Mouse (Mus musculus) lung, embryonic 15.5 days (tissue): ENCODE measurements around the gene Zbp1. TPM values are rescaled to one million over a fixed set of nuclear protein-coding genes. Genes with fewer than 3 reads are reported as not detected.

Experiments
- ATAC-seq: fragments of 200-750 bp; cut with Nextera tagmentation; 2 replicates; pipeline ENCODE4 v1.8.0; 2017; ENCODE audit warnings: moderate number of reproducible peaks, borderline replicate concordance; ENCODE audit not compliant: low FRiP score, low TSS enrichment; ENCODE audit errors: extremely low read depth
- H3K27ac ChIP-seq: fragments of 300-500 bp; sonication (generic); 2 replicates; pipeline ENCODE4 v1.5.1; 2015; ENCODE audit warnings: moderate library complexity, mild to moderate bottlenecking, inconsistent platforms
- H3K27me3 ChIP-seq: fragments of 300-500 bp; sonication (generic); 2 replicates; pipeline ENCODE4 v1.6.1; 2015; ENCODE audit warnings: inconsistent platforms
- H3K36me3 ChIP-seq: fragments of 300-500 bp; sonication (generic); 2 replicates; pipeline ENCODE4 v1.6.1; 2015; ENCODE audit warnings: inconsistent platforms
- H3K4me1 ChIP-seq: fragments of 300-500 bp; sonication (generic); 2 replicates; pipeline ENCODE4 v1.6.1; 2015; ENCODE audit warnings: inconsistent platforms
- H3K4me2 ChIP-seq: fragments of 300-500 bp; sonication (generic); 2 replicates; pipeline ENCODE4 v1.6.1; 2015; ENCODE audit warnings: inconsistent platforms, mild to moderate bottlenecking, moderate library complexity
- H3K4me3 ChIP-seq: fragments of 300-500 bp; sonication (generic); 2 replicates; pipeline ENCODE4 v1.5.1; 2015; ENCODE audit warnings: mild to moderate bottlenecking, inconsistent platforms
- H3K9ac ChIP-seq: fragments of 300-500 bp; sonication (generic); 2 replicates; pipeline ENCODE4 v1.6.1; 2015; ENCODE audit warnings: inconsistent platforms
- H3K9me3 ChIP-seq: fragments of 300-500 bp; sonication (generic); 2 replicates; pipeline ENCODE4 v1.6.1; 2016; ENCODE audit warnings: inconsistent platforms
- WGBS: fragments of 180-500 bp; shearing (Covaris S2); methylation state at CpG from one replicate; pipeline ENCODE4 v1.1.7; 2015; 5-methylcytosine and 5-hydroxymethylcytosine counted together
- polyA plus RNA-seq: library from polyadenylated mRNA; unstranded; fragments of >200 nt; fragmentation: Nextera tagmentation; extraction: Ambion mirVana; gene quantifications from 2 replicates; pipeline ENCODE4 v1.2.1, GENCODE M21; 2015

Zbp1 gene
- polyA plus RNA-seq, 1 experiment from 2014 or later, result 0.95 TPM

GRCm38 (mm10) chr2:173181901-173182300, 36.8 kb downstream of the Zbp1 start:
- no peak for ATAC-seq
- no peaks in the 10 kb centered on the region for H3K36me3 ChIP-seq
- WGBS, result 82% methylated on average over 7 of the region's 7 CpGs

GRCm38 (mm10) chr2:173181486-173181885, 37.2 kb downstream of the Zbp1 start:
- H3K27me3 ChIP-seq, result peaks cover 22% of the 10 kb centered on the region
- WGBS, result 47% methylated on average over 5 of the region's 5 CpGs

More at GRCm38 (mm10) chr2:173181901-173182300, 36.8 kb downstream of the Zbp1 start:
- Histone ChIP-seq H3K4me1 (no peaks in the 10 kb centered on the region), H3K9ac (no peak overlapping the region), H3K9me3 (no peaks in the 10 kb centered on the region), H3K27ac (no peak overlapping the region), H3K4me3 (no peak overlapping the region), H3K4me2 (no peak overlapping the region), H3K27me3 (peaks cover 22% of the 10 kb centered on the region)

GRCm38 (mm10) chr2:173180721-173181388, 37.9 kb downstream of the Zbp1 start:
- 63% methylated on average over 11 of the region's 11 CpGs for WGBS
- Histone ChIP-seq H3K9me3 (no peaks in the 10 kb centered on the region), H3K9ac (no peak overlapping the region), H3K4me2 (no peak overlapping the region), H3K4me3 (no peak overlapping the region), H3K4me1 (no peaks in the 10 kb centered on the region), H3K27ac (no peak overlapping the region), H3K27me3 (peaks cover 20% of the 10 kb centered on the region), H3K36me3 (no peaks in the 10 kb centered on the region)
- no peak for ATAC-seq

More at GRCm38 (mm10) chr2:173181486-173181885, 37.2 kb downstream of the Zbp1 start:
- H3K27ac ChIP-seq, result no peak overlapping the region
- H3K36me3 ChIP-seq, result no peaks in the 10 kb centered on the region
- no peaks in the 10 kb centered on the region for H3K4me1 ChIP-seq
- H3K9ac ChIP-seq, result no peak overlapping the region
- H3K9me3 ChIP-seq, result no peaks in the 10 kb centered on the region
- H3K4me2 ChIP-seq, result no peak overlapping the region
- no peak for ATAC-seq
- H3K4me3 ChIP-seq, result no peak overlapping the region

GRCm38 (mm10) chr2:173180026-173180425, 38.7 kb downstream of the Zbp1 start:
- H3K27me3 ChIP-seq, result peaks cover 13% of the 10 kb centered on the region
- no peak overlapping the region for H3K9ac ChIP-seq
- no peaks in the 10 kb centered on the region for H3K9me3 ChIP-seq
- ATAC-seq, result no peak
- H3K4me3 ChIP-seq, result no peak overlapping the region
- H3K4me2 ChIP-seq, result no peak overlapping the region
- WGBS, result 70% methylated on average over 4 of the region's 4 CpGs
- H3K4me1 ChIP-seq, result no peaks in the 10 kb centered on the region
- no peak overlapping the region for H3K27ac ChIP-seq
- no peaks in the 10 kb centered on the region for H3K36me3 ChIP-seq

GRCm38 (mm10) chr2:173179046-173179445, 39.7 kb downstream of the Zbp1 start:
- Histone ChIP-seq H3K4me3 (no peak overlapping the region), H3K36me3 (no peaks in the 10 kb centered on the region), H3K9me3 (no peaks in the 10 kb centered on the region), H3K4me1 (peaks cover 6% of the 10 kb centered on the region), H3K4me2 (no peak overlapping the region), H3K27me3 (peaks cover 5% of the 10 kb centered on the region), H3K9ac (no peak overlapping the region), H3K27ac (no peak overlapping the region)
- ATAC-seq, result no peak
- WGBS, result 63% methylated on average over 7 of the region's 7 CpGs

GRCm38 (mm10) chr2:173177951-173178350, 40.8 kb downstream of the Zbp1 start:
- no peaks in the 10 kb centered on the region for H3K9me3 ChIP-seq
- H3K4me2 ChIP-seq, result no peak overlapping the region
- ATAC-seq, result no peak
- peaks cover 17% of the 10 kb centered on the region for H3K4me1 ChIP-seq
- no peak overlapping the region for H3K9ac ChIP-seq
- no peak overlapping the region for H3K4me3 ChIP-seq
- no peak overlapping the region for H3K27ac ChIP-seq
- no peaks in the 10 kb centered on the region for H3K36me3 ChIP-seq
- WGBS, result 61% methylated on average over 8 of the region's 8 CpGs
- peaks cover 5% of the 10 kb centered on the region for H3K27me3 ChIP-seq

GRCm38 (mm10) chr2:173177481-173177880, 41.2 kb downstream of the Zbp1 start:
- Histone ChIP-seq H3K4me3 (no peak overlapping the region), H3K27me3 (peaks cover 9% of the 10 kb centered on the region), H3K36me3 (no peaks in the 10 kb centered on the region), H3K27ac (no peak overlapping the region), H3K9ac (no peak overlapping the region), H3K9me3 (no peaks in the 10 kb centered on the region), H3K4me2 (no peak overlapping the region), H3K4me1 (peaks cover 19% of the 10 kb centered on the region)
- no peak for ATAC-seq
- WGBS, result 62% methylated on average over 5 of the region's 5 CpGs

- no peaks in the 10 kb centered on the region for H3K9me3 ChIP-seq
- no peak overlapping the region for H3K9ac ChIP-seq
- no peak overlapping the region for H3K4me3 ChIP-seq
- 88% methylated on average over 5 of the region's 5 CpGs for WGBS
- H3K27me3 ChIP-seq, result peaks cover 27% of the 10 kb centered on the region
- H3K4me1 ChIP-seq, result peaks cover 31% of the 10 kb centered on the region
- H3K36me3 ChIP-seq, result no peaks in the 10 kb centered on the region
- H3K4me2 ChIP-seq, result no peak overlapping the region
- no peak for ATAC-seq
- no peak overlapping the region for H3K27ac ChIP-seq
Observed at GRCm38 (mm10) chr2:173175703-173176102, 43.0 kb downstream of the Zbp1 start.

- peaks cover 31% of the 10 kb centered on the region for H3K4me1 ChIP-seq
- WGBS, result 47% methylated on average over 1 of the region's 1 CpGs
- ATAC-seq, result no peak; the same call in 1 of the 2 replicates
- H3K4me2 ChIP-seq, result peak overlapping the region; percentile 56
- no peaks in the 10 kb centered on the region for H3K36me3 ChIP-seq
- H3K9ac ChIP-seq, result no peak overlapping the region
- H3K27ac ChIP-seq, result peak overlapping the region; percentile 93
- H3K27me3 ChIP-seq, result peaks cover 38% of the 10 kb centered on the region
- no peaks in the 10 kb centered on the region for H3K9me3 ChIP-seq
- peak overlapping the region; percentile 31; the same call in 1 of the 2 replicates for H3K4me3 ChIP-seq
Observed at GRCm38 (mm10) chr2:173174569-173174968, 44.2 kb downstream of the Zbp1 start.

GRCm38 (mm10) chr2:173173521-173174511, 44.9 kb downstream of the Zbp1 start:
- WGBS, result 2% methylated on average over 22 of the region's 22 CpGs
- peaks cover 31% of the 10 kb centered on the region for H3K4me1 ChIP-seq
- no peaks in the 10 kb centered on the region for H3K36me3 ChIP-seq
- peak; percentile 89 for ATAC-seq
- H3K27me3 ChIP-seq, result peaks cover 37% of the 10 kb centered on the region
- peak overlapping the region; percentile 56 for H3K4me2 ChIP-seq
- 0 out of 2 replicates have a peak overlapping the region, but pooled peaks have one; percentile 25 for H3K9ac ChIP-seq
- H3K9me3 ChIP-seq, result no peaks in the 10 kb centered on the region
- peak overlapping the region; percentile 31 for H3K4me3 ChIP-seq
- peak overlapping the region; percentile 93 for H3K27ac ChIP-seq

GRCm38 (mm10) chr2:173173008-173173407, 45.7 kb downstream of the Zbp1 start:
- H3K9me3 ChIP-seq, result no peaks in the 10 kb centered on the region
- no peaks in the 10 kb centered on the region for H3K36me3 ChIP-seq
- peak overlapping the region; percentile 31; the same call in 1 of the 2 replicates for H3K4me3 ChIP-seq
- H3K4me2 ChIP-seq, result peak overlapping the region; percentile 56
- WGBS, result 27% methylated on average over 2 of the region's 2 CpGs
- peaks cover 37% of the 10 kb centered on the region for H3K27me3 ChIP-seq
- H3K4me1 ChIP-seq, result peaks cover 31% of the 10 kb centered on the region
- H3K27ac ChIP-seq, result peak overlapping the region; percentile 93
- no peak for ATAC-seq
- H3K9ac ChIP-seq, result no peak overlapping the region

- Histone ChIP-seq H3K4me3 (no peak overlapping the region), H3K36me3 (no peaks in the 10 kb centered on the region), H3K4me1 (peaks cover 31% of the 10 kb centered on the region), H3K27me3 (peaks cover 37% of the 10 kb centered on the region), H3K9me3 (no peaks in the 10 kb centered on the region), H3K27ac (no peak overlapping the region), H3K9ac (no peak overlapping the region), H3K4me2 (no peak overlapping the region)
- WGBS, result 95% methylated on average over 1 of the region's 1 CpGs
- no peak for ATAC-seq
Observed at GRCm38 (mm10) chr2:173172386-173172785, 46.3 kb downstream of the Zbp1 start.
